Mouse (Mus musculus): ENCODE results near the gene Cxcl14. TPM values are rescaled to one million over a fixed set of nuclear protein-coding genes. Genes with fewer than 3 reads are reported as not detected.

Cxcl14 gene
- total RNA-seq (2021), result 10 to 100 TPM; 30.7 to 35.6 TPM
- long read RNA-seq, experiment 1, transcript Cxcl14-201 (4 exons, 1,827 nt), result major isoform, 38 of 46 reads
- long read RNA-seq, experiment 1, partial matches to known transcripts, result 0 of 46 reads
- long read RNA-seq, experiment 1, other reads (novel, unspliced or antisense), result 8 of 46 reads
- long read RNA-seq, experiment 2, transcript Cxcl14-201 (4 exons, 1,827 nt), result major isoform, 30 of 36 reads
- long read RNA-seq, experiment 2, partial matches to known transcripts, result 4 of 36 reads
- long read RNA-seq, experiment 2, other reads (novel, unspliced or antisense), result 1 of 36 reads

DNA sequence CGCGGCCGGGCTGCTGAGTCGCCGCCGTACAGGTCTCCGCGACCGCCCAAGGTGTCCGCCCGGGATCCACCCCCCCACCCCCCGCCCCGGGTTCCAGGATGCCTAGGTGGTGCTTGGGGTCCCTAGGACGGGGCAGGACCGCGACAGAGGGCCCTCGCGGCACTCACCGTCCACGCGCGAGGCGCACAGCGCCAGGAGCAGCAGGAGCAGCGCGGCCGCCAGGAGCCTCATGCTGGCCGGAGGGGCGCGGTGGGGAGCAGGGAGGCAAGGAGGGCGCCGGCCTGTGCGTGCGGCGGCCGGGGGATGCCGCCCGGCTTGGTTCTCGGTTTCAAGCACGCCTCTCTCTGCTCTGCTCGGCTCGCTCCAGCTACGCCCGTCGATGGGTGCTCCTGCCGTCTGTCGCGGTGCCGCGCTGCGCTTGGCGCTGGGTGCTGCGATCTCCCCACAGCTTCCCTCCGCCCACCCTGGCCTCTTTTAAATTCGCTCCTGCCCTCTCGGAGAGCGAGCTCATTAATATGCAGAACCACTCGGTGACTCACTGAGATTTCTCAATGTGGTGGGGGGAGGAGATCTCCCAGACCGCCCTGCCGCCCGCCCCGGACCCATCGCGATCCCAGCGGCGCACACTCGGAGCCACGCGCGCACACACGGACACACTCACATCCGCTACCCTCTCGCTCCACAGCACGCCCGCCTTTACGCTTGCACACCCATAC lies at the start of gene Cxcl14:
TSS of gene Cxcl14 (minus strand) at position 609 of the 716 bp plus-strand sequence.
- no peak for TF ChIP-seq CTCF (IDR thresholded peaks at IDR 0.05)

DNA sequence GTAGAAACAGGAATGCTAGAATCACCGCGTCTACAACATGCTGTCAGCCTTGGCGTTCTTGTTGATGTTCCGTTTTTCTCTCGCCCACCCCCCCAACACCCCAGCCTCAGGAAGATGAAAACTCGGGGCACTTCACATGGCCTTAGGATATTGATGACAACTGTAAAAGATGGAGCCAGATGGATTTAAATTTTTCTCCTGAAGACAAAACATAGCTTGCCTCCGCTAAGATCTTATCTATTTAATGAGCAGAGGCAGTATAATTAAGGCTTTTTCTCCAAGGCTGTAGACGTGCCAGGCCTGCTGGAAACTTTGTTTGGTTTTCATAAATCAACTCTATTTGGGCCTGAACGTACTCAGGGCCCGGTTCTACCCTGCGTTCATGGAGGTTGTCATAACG lies 48.0 kb upstream of the Cxcl14 start:
- intact Hi-C loops (cut with DNase I), result no loop called here
- no peak overlapping the region for H3K4me3 ChIP-seq
- no peak for TF ChIP-seq CTCF (IDR thresholded peaks at IDR 0.05)
- DNase-seq, result no peak
- no peak overlapping the region for H3K27ac ChIP-seq

More for the DNA sequence above, at the start of gene Cxcl14:
- peak; percentile 67 for DNase-seq
- intact Hi-C loops (cut with DNase I), result no loop called here
- H3K4me3 ChIP-seq, result peak within 1 kb of the TSS; percentile 68
- peak within 1 kb of the TSS; percentile 54 for H3K27ac ChIP-seq

- Histone ChIP-seq H3K4me3 (no peak overlapping the region), H3K27ac (no peak overlapping the region)
- no peak for DNase-seq
- TF ChIP-seq CTCF (IDR thresholded peaks at IDR 0.05), result no peak
- intact Hi-C loops (cut with DNase I), result no loop called here
These were observed 46.1 kb upstream of the Cxcl14 start for GRCm38 (mm10) chr13:56342491-56342890.

DNA sequence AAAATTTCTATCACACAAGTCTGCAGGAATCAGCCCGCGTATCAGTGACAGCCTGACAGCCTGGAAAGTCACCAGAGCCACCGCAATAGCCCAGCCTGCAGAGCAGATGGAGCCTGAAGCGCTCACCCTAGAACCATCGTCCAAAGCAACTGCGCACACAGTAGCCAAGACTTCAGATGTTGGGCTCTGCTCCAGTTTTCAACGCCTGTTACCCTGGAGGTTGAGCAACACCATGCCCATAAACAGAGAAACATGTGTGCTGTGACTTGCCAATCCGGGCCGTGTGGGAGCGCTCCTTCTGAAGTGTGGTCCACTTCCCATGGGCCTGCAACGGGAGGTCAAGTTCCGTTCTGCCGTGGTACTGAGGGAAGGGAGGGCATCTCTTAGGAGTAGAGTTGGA lies 44.2 kb upstream of the Cxcl14 start:
- Histone ChIP-seq H3K27ac (no peak overlapping the region), H3K4me3 (no peak overlapping the region)
- TF ChIP-seq CTCF (IDR thresholded peaks at IDR 0.05), result no peak
- intact Hi-C loops (cut with DNase I), result no loop called here
- peak; percentile 72 for DNase-seq

- intact Hi-C loops (cut with DNase I), result no loop called here
- Histone ChIP-seq H3K27ac (no peak overlapping the region), H3K4me3 (no peak overlapping the region)
- DNase-seq, result no peak
- TF ChIP-seq CTCF (IDR thresholded peaks at IDR 0.05), result no peak
These were observed 43.5 kb upstream of the Cxcl14 start for GRCm38 (mm10) chr13:56339816-56340215.

DNA sequence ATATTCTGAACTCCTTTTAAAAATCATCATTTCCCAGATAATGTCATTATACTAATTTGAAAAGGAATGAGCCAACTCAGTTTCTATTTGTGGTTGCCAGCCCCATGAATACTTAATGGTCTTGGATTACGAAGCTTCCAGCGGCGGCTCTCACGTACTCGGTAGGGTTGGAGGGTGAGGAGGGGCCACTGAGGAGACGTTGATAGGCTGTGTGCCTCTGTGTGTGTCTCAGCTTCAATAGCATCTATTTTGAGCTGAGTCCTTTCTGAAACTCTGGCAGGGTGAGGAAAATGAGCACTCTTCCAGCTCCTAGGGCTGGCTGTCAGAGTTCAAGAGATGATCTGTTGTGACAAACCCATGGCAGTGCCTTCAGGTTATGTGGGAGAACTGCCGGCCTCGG lies 40.6 kb upstream of the Cxcl14 start:
- TF ChIP-seq CTCF (IDR thresholded peaks at IDR 0.05), result no peak
- DNase-seq, result no peak
- H3K4me3 ChIP-seq, result no peak overlapping the region
- H3K27ac ChIP-seq, result no peak overlapping the region; the same call in 1 of the 2 replicates
- intact Hi-C loops (cut with DNase I), result no loop called here

DNA sequence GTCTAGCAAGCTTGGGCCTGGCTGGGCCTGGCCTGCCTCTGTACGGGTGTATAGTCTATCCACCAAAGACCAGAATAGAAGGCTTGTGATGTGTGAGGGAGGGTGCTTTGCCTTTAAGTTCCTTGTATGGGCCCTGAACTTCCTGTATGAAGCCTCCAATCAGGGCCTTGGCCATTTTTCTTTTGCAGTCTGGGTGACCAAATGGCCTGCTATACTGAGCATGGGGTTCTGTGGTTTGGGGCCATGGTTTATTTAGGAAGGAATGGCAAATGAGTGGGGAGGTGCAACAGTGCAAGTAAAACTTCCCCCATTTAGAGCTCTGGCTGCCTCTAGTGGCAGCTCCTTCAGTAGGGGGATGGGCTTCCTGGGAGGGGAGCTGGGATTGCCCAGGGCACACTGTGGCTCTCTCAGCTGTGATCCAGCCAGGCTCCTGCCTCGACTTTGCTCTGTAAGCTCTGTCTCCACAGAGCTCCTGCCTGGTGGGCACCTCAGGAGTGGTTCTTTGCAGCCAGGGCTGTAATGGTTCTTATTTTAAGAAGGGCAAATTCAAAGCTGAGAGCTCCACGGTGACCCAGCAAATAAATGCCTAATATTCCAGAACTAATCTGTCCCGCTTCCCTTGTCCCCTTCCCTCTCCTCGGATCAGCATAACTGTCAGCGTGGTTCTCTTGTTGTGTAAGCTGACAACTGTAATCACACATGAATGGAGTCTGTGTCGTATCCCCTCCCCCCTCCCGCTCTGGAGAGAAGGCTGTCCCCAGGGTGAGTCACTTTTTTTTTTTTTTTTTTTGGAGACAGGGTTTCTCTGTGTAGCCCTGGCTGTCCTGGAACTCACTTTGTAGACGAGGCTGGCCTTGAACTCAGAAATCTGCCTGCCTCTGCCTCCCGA lies 38.7 kb upstream of the Cxcl14 start:
- Histone ChIP-seq H3K4me3 (no peak overlapping the region), H3K27ac (no peak overlapping the region)
- no peak for DNase-seq
- no peak for TF ChIP-seq CTCF (IDR thresholded peaks at IDR 0.05)
- intact Hi-C loops (cut with DNase I), result no loop called here

DNA sequence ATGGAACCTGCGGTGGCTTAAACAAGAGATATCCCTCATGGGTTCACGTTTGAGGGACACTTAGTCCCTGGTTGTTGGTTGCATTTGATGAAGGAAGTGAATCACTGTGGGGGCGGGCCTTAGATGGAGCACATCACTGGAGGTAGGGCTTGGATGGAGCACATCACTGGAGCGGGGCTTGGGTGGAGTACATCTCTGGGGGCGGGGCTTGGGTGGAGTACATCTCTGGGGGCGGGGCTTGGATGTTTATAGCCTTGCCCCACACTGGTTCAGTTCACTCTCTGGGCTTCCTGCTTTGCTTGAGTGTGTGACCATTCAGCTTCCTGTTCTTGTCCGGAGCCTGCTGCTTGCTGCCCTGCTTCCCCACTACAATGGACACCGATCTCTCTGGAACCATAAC lies 37.9 kb upstream of the Cxcl14 start:
- no peak overlapping the region for H3K4me3 ChIP-seq
- DNase-seq, result no peak
- TF ChIP-seq CTCF (IDR thresholded peaks at IDR 0.05), result no peak
- no peak overlapping the region for H3K27ac ChIP-seq
- intact Hi-C loops (cut with DNase I), result no loop called here

- TF ChIP-seq CTCF (IDR thresholded peaks at IDR 0.05), result no peak
- intact Hi-C loops (cut with DNase I), result no loop called here
- Histone ChIP-seq H3K4me3 (no peak overlapping the region), H3K27ac (no peak overlapping the region)
- DNase-seq, result no peak
These were observed 36.0 kb upstream of the Cxcl14 start for GRCm38 (mm10) chr13:56332356-56332755.

DNA sequence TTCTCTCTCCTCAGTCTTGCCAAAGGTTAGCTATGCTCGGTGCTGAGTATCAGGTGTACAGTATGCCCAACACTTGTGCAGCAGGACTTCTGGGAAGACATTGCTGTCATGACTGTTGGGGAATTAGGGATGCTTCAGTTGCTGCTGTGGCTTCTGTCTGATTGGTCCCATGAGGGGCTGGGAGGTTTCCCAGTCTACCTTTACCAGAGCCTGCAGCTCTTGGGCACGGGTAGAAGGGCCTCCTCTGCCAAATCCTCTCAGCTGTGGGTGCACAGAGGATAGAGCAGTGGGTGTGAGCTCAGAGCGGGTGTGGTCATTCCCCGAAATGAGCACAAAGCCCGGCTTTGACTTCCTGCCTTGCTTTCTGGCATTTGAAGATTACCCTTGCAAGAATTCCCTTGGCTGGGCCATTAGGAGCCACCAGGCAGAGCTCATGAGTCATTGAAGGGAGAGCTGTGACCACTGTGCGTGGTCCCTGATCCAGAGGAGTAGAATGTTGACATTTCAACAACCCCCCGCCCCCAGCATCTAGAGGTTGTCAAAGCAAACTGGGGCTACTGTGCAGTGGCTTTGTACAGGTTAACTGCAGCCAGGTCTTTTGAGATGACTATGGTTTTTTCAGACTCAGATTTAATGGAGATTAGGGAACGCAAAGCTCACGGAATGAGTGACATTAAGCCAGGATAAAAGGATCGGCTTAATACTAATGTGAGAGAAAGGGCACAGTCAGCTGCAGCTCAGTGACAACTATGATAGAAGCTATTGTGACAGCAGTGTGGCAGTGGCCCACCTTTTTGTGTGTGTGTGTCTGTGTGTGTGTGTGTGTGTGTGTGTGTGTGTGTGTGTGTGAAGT lies 34.5 kb upstream of the Cxcl14 start:
- H3K4me3 ChIP-seq, result no peak overlapping the region
- intact Hi-C loops (cut with DNase I), result no loop called here
- H3K27ac ChIP-seq, result no peak overlapping the region
- no peak for TF ChIP-seq CTCF (IDR thresholded peaks at IDR 0.05)
- no peak for DNase-seq

DNA sequence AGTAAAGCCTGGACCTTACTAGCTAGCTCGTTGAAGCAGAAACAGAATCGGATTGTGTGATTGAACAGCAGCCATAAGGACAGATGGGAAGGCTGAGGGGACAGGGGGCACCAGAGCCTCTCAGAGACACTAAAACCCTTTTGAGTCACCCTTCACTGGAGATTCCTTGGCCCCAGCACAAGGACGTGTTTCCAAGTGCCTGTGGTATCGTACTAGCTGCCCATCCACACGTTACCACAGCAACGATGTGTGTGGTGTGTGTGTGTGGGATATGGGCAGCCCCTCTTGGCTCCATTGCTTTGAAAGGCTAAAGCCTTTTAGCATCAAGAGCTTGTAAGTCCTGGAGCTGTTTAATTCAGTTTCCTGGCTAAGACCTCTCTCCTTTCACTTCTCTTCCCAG lies 33.4 kb upstream of the Cxcl14 start:
- no peak for DNase-seq
- Histone ChIP-seq H3K27ac (no peak overlapping the region), H3K4me3 (no peak overlapping the region)
- TF ChIP-seq CTCF (IDR thresholded peaks at IDR 0.05), result no peak
- intact Hi-C loops (cut with DNase I), result loop anchor here (5.0 kb wide), 2 partner anchors 52 to 93 kb away; no protein-coding TSS in a partner anchor

- TF ChIP-seq CTCF (IDR thresholded peaks at IDR 0.05), result no peak
- Histone ChIP-seq H3K27ac (no peak overlapping the region), H3K4me3 (no peak overlapping the region)
- intact Hi-C loops (cut with DNase I), result loop anchor here (5.0 kb wide), 2 partner anchors 52 to 93 kb away; no protein-coding TSS in a partner anchor
- no peak for DNase-seq
These were observed 32.8 kb upstream of the Cxcl14 start for GRCm38 (mm10) chr13:56329165-56329564.

Measured in gastrocnemius, adult 2 months (tissue).